Mouse (Mus musculus) midbrain, embryonic 16.5 days (tissue): ENCODE measurements around the gene Gm20479. TPM values are rescaled to one million over a fixed set of nuclear protein-coding genes. Genes with fewer than 3 reads are reported as not detected.
A peak's percentile ranks its signal among the peaks of the same experiment; 100 is the strongest.

Experiments used
- ATAC-seq: fragments of 200-750 bp; cut with Nextera tagmentation; 2 replicates; pipeline ENCODE4 v1.8.0; 2017; ENCODE audit warnings: moderate TSS enrichment
- H3K27ac ChIP-seq: fragments of 300-500 bp; sonication (generic); 2 replicates; pipeline ENCODE4 v1.5.1; 2014; ENCODE audit warnings: mild to moderate bottlenecking, low read length, mixed read lengths
- H3K27me3 ChIP-seq: fragments of 300-500 bp; sonication (generic); 2 replicates; pipeline ENCODE4 v1.6.1; 2014; ENCODE audit warnings: low read depth, low read length, mixed read lengths; ENCODE audit not compliant: control insufficient read depth, insufficient read depth
- H3K36me3 ChIP-seq: fragments of 300-500 bp; sonication (generic); 2 replicates; pipeline ENCODE4 v1.6.1; 2014; ENCODE audit warnings: mild to moderate bottlenecking, low read length, moderate library complexity, mixed read lengths; ENCODE audit not compliant: control insufficient read depth, insufficient read depth
- H3K4me1 ChIP-seq: fragments of 300-500 bp; sonication (generic); 2 replicates; pipeline ENCODE4 v1.6.1; 2014; ENCODE audit warnings: mild to moderate bottlenecking, low read length, mixed read lengths; ENCODE audit not compliant: control insufficient read depth, insufficient read depth
- H3K4me2 ChIP-seq: fragments of 300-500 bp; sonication (generic); 2 replicates; pipeline ENCODE4 v1.6.1; 2014; ENCODE audit warnings: mild to moderate bottlenecking, low read length, mixed read lengths
- H3K4me3 ChIP-seq: fragments of 300-500 bp; sonication (generic); 2 replicates; pipeline ENCODE4 v1.5.1; 2014; ENCODE audit warnings: low read depth, mild to moderate bottlenecking, low read length, moderate library complexity, mixed read lengths
- H3K9ac ChIP-seq: fragments of 300-500 bp; sonication (generic); 2 replicates; pipeline ENCODE4 v1.6.1; 2014; ENCODE audit warnings: low read depth, low read length, mixed read lengths
- H3K9me3 ChIP-seq: fragments of 300-500 bp; sonication (generic); replicated peaks from 2 replicates; pipeline ENCODE4 v1.6.1; 2014; ENCODE audit warnings: mild to moderate bottlenecking, low read length, mixed read lengths; ENCODE audit not compliant: control insufficient read depth, poor library complexity, severe bottlenecking
- WGBS: fragments of 180-500 bp; shearing (Covaris S2); extraction: QIAGEN DNeasy Blood & Tissue Kit; methylation state at CpG from one replicate; pipeline ENCODE4 v1.1.7; 2014; 5-methylcytosine and 5-hydroxymethylcytosine counted together
- polyA plus RNA-seq: library from polyadenylated mRNA; unstranded; fragments of >200 nt; fragmentation: Nextera tagmentation; extraction: Ambion mirVana; gene quantifications from 2 replicates; pipeline ENCODE4 v1.2.1, GENCODE M21; 2015

The Gm20479 gene
- polyA plus RNA-seq: not detected in 2 replicates

- no peak within 1 kb of the TSS for H3K27ac ChIP-seq
- peak within 1 kb of the TSS; percentile 68 for H3K9ac ChIP-seq
- ATAC-seq: no peak
These were observed at the start of gene Gm20479 for GRCm38 (mm10) chr7:27356861-27357594. Gene Gm20479 (minus strand): TSS chr7:27357419.

GRCm38 (mm10) chr7:27406481-27406880 lies 49.3 kb upstream of the Gm20479 start:
- 85% methylated on average over 7 of the region's 7 CpGs for WGBS
- H3K9ac ChIP-seq: no peak overlapping the region
- H3K4me2 ChIP-seq: no peak overlapping the region
- H3K4me1 ChIP-seq: no peaks in the 10 kb centered on the region; the same call in 1 of the 2 replicates
- no peak for ATAC-seq
- no peak overlapping the region for H3K4me3 ChIP-seq
- H3K27me3 ChIP-seq: peaks cover 73% of the 10 kb centered on the region
- H3K36me3 ChIP-seq: peaks cover 5% of the 10 kb centered on the region; the same call in 1 of the 2 replicates
- 0 out of 2 replicates have a peak, but pooled peaks cover 6% of the 10 kb centered on the region for H3K9me3 ChIP-seq
- no peak overlapping the region for H3K27ac ChIP-seq

More at GRCm38 (mm10) chr7:27356861-27357594, at the start of gene Gm20479:
- Histone ChIP-seq H3K4me3 (peak within 1 kb of the TSS; percentile 53), H3K27me3 (peaks cover 14% of the 10 kb centered on the region), H3K4me2 (peak within 1 kb of the TSS; percentile 70), H3K4me1 (peaks cover 17% of the 10 kb centered on the region), H3K36me3 (0 out of 2 replicates have a peak, but pooled peaks cover 2% of the 10 kb centered on the region), H3K9me3 (no peaks in the 10 kb centered on the region)
- WGBS: 10% methylated on average over 27 of the region's 27 CpGs

GRCm38 (mm10) chr7:27404203-27404942 lies 47.2 kb upstream of the Gm20479 start:
- Histone ChIP-seq H3K27me3 (peaks cover 73% of the 10 kb centered on the region), H3K9me3 (0 out of 2 replicates have a peak, but pooled peaks cover 6% of the 10 kb centered on the region), H3K4me1 (no peaks in the 10 kb centered on the region; the same call in 1 of the 2 replicates), H3K27ac (no peak overlapping the region), H3K4me3 (no peak overlapping the region), H3K36me3 (peaks cover 7% of the 10 kb centered on the region), H3K9ac (no peak overlapping the region), H3K4me2 (no peak overlapping the region)
- whole genome bisulfite sequencing: 11% methylated on average over 77 of the region's 81 CpGs
- no peak for ATAC-seq

GRCm38 (mm10) chr7:27402675-27403074 lies 45.5 kb upstream of the Gm20479 start:
- Histone ChIP-seq H3K9me3 (0 out of 2 replicates have a peak, but pooled peaks cover 6% of the 10 kb centered on the region), H3K4me1 (no peaks in the 10 kb centered on the region), H3K9ac (no peak overlapping the region), H3K4me3 (no peak overlapping the region), H3K27me3 (peaks cover 68% of the 10 kb centered on the region), H3K27ac (no peak overlapping the region), H3K4me2 (no peak overlapping the region), H3K36me3 (peaks cover 12% of the 10 kb centered on the region)
- ATAC-seq: no peak
- WGBS: 8% methylated on average over 16 of the region's 16 CpGs

GRCm38 (mm10) chr7:27400545-27400944 lies 43.3 kb upstream of the Gm20479 start:
- peaks cover 52% of the 10 kb centered on the region for H3K27me3 ChIP-seq
- H3K4me1 ChIP-seq: peaks cover 12% of the 10 kb centered on the region
- 81% methylated on average over 7 of the region's 7 CpGs for WGBS
- H3K4me3 ChIP-seq: no peak overlapping the region
- no peak overlapping the region for H3K9ac ChIP-seq
- H3K27ac ChIP-seq: no peak overlapping the region
- H3K36me3 ChIP-seq: peaks cover 12% of the 10 kb centered on the region
- ATAC-seq: no peak
- 0 out of 2 replicates have a peak, but pooled peaks cover 6% of the 10 kb centered on the region for H3K9me3 ChIP-seq
- no peak overlapping the region for H3K4me2 ChIP-seq

- Histone ChIP-seq H3K4me1 (peaks cover 12% of the 10 kb centered on the region), H3K9me3 (no peaks in the 10 kb centered on the region), H3K27ac (no peak overlapping the region), H3K36me3 (peaks cover 9% of the 10 kb centered on the region; the same call in 1 of the 2 replicates), H3K27me3 (peaks cover 53% of the 10 kb centered on the region), H3K9ac (no peak overlapping the region), H3K4me2 (peak overlapping the region; percentile 86), H3K4me3 (no peak overlapping the region)
- peak; percentile 22; the same call in 1 of the 2 replicates for ATAC-seq
- WGBS: 22% methylated on average over 26 of the region's 26 CpGs
These were observed 40.1 kb upstream of the Gm20479 start for GRCm38 (mm10) chr7:27397048-27397949.

GRCm38 (mm10) chr7:27396184-27397047 lies 39.2 kb upstream of the Gm20479 start:
- no peaks in the 10 kb centered on the region for H3K9me3 ChIP-seq
- peak overlapping the region; percentile 86 for H3K4me2 ChIP-seq
- H3K9ac ChIP-seq: peak overlapping the region; percentile 69
- peaks cover 12% of the 10 kb centered on the region for H3K4me1 ChIP-seq
- H3K4me3 ChIP-seq: peak overlapping the region; percentile 58
- H3K36me3 ChIP-seq: peaks cover 9% of the 10 kb centered on the region; the same call in 1 of the 2 replicates
- peak; percentile 50 for ATAC-seq
- H3K27me3 ChIP-seq: peaks cover 60% of the 10 kb centered on the region
- 2% methylated on average over 29 of the region's 68 CpGs for WGBS
- H3K27ac ChIP-seq: no peak overlapping the region
